Mouse (Mus musculus): ENCODE measurements around the gene Psg16.

- peak; percentile 61 for TF ChIP-seq CTCF (IDR thresholded peaks at IDR 0.05)
- peak; percentile 80 for TF ChIP-seq POLR2A (IDR thresholded peaks at IDR 0.05; ENCODE audit: insufficient read depth, low read depth, low read length)
- TF ChIP-seq EP300 (IDR thresholded peaks at IDR 0.05; ENCODE audit: insufficient read depth, low read depth, low read length): peak; percentile 100
Observed at GRCm38 (mm10) chr7:17058071-17058689, 15.7 kb upstream of the Psg16 start.
